Comparison of ENCODE assay signal across 8 mouse cellular contexts in the genomic region with DNA sequence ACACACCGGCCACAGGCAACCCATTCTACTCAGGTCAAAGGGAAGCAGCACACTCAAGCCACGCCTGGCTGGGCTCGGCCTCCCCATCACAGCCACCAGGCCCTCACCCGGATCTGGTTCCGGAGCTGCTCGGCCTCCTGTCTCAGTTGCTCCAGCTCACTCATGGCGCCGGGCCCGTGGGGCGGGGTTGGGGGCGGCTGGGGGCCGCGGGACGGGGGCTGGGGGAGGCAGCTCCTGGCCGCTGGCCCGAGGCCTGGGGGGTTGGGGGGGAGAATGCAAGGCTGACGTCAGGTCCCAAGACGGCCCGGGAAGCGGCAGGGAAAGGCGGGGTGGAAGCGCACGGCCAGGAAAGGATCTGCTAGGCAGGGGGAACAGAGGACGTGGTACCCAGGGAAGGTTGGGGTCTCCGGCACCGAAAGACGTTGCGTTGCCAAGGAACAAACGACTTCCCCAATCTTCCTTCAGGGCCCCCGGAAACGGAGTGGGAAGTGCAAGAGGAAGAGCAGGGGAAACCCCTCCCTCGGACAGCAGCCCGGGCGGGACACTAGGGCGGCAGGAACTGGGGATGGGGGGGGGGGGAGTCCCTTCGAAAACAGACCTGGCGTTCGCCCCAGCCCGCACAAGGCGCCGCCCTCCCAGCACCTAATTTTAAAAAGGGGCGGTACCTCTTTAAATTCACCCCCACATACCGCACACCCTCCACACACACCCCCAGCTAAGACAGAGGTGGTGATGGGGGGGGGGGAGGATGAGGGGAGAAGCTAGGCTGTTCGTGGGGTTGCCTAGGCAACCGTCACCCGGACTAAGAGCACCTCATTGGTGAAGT. TPM values are rescaled to one million over a fixed set of nuclear protein-coding genes. Genes with fewer than 3 reads are reported as not detected.
DNase-seq lines count a peak whose midpoint lies in the region; ATAC-seq and TF ChIP-seq lines count a peak whose summit lies in the region.

No protein-coding gene starts in this region.

- H3K27ac ChIP-seq in cortical plate, adult 2 months (ENCODE audit: insufficient read depth, low read length): peak overlapping the region; percentile 89
- peak overlapping the region; percentile 88 for H3K27ac ChIP-seq in intestine, embryonic 14.5 days (ENCODE audit: low read depth)
- H3K27ac ChIP-seq in limb, embryonic 10.5 days: peak overlapping the region; percentile 97
- H3K27ac ChIP-seq in midbrain, embryonic 12.5 days (replicated peaks): peak overlapping the region; percentile 99
- H3K27ac ChIP-seq in spleen, adult 2 months (ENCODE audit: insufficient read depth, low read length): peak overlapping the region; percentile 96

- peaks cover 43% of the 10 kb centered on the region for H3K36me3 ChIP-seq in intestine, embryonic 14.5 days (ENCODE audit: control insufficient read depth, insufficient read depth, low read length)
- peaks cover 48% of the 10 kb centered on the region for H3K36me3 ChIP-seq in limb, embryonic 10.5 days
- H3K36me3 ChIP-seq in midbrain, embryonic 12.5 days: peaks cover 42% of the 10 kb centered on the region
- peaks cover 38% of the 10 kb centered on the region for H3K36me3 ChIP-seq in spleen, adult 2 months (ENCODE audit: control insufficient read depth, insufficient read depth, low read length)

- TF ChIP-seq CTCF in cortical plate, adult 2 months (IDR thresholded peaks at IDR 0.05; ENCODE audit: extremely low read depth, insufficient read depth, low read length): no peak
- no peak for TF ChIP-seq CTCF in spleen, adult 2 months (IDR thresholded peaks at IDR 0.05; ENCODE audit: extremely low read depth, insufficient read depth, insufficient read length, insufficient replicate concordance)

- WGBS in intestine, embryonic 14.5 days: 2% methylated on average over 41 of the region's 46 CpGs
- 2% methylated on average over 40 of the region's 46 CpGs for WGBS in limb, embryonic 10.5 days
- WGBS in midbrain, embryonic 12.5 days: 0% methylated on average over 46 of the region's 46 CpGs
- 5% methylated on average over 45 of the region's 46 CpGs for WGBS in spleen, adult 2 months

- peak overlapping the region; percentile 83 for H3K4me2 ChIP-seq in intestine, embryonic 14.5 days (ENCODE audit: low read length)
- peak overlapping the region; percentile 89 for H3K4me2 ChIP-seq in midbrain, embryonic 12.5 days (replicated peaks)

- peak overlapping the region; percentile 82 for H3K9ac ChIP-seq in intestine, embryonic 14.5 days (ENCODE audit: low read length)
- H3K9ac ChIP-seq in midbrain, embryonic 12.5 days (replicated peaks): peak overlapping the region; percentile 97

- intact Hi-C loops in gastrocnemius, postnatal 14 days (cut with DNase I; ENCODE audit: low total_unique reads): no loop called here

- ATAC-seq in frontal cortex, adult (ENCODE audit: low TSS enrichment): peak; percentile 13
- ATAC-seq in intestine, embryonic 14.5 days (replicated peaks; ENCODE audit: low FRiP score, low TSS enrichment, low read depth): peak; percentile 25
- ATAC-seq in midbrain, embryonic 12.5 days (ENCODE audit: low FRiP score, low read depth): peak; percentile 59

- H3K27me3 ChIP-seq in intestine, embryonic 14.5 days (replicated peaks; ENCODE audit: control insufficient read depth, insufficient read depth, low read length): no peaks in the 10 kb centered on the region
- no peaks in the 10 kb centered on the region for H3K27me3 ChIP-seq in limb, embryonic 10.5 days (ENCODE audit: low read depth, poor library complexity, severe bottlenecking)
- H3K27me3 ChIP-seq in midbrain, embryonic 12.5 days: no peaks in the 10 kb centered on the region
- H3K27me3 ChIP-seq in spleen, adult 2 months (ENCODE audit: control insufficient read depth, insufficient read depth, low read length): no peaks in the 10 kb centered on the region

- peaks cover 2% of the 10 kb centered on the region; the same call in 1 of the 2 replicates for H3K4me1 ChIP-seq in cortical plate, adult 2 months (ENCODE audit: control insufficient read depth, insufficient read depth, low read length)
- peaks cover 9% of the 10 kb centered on the region; the same call in 1 of the 2 replicates for H3K4me1 ChIP-seq in intestine, embryonic 14.5 days (replicated peaks; ENCODE audit: control insufficient read depth, insufficient read depth, low read length)
- H3K4me1 ChIP-seq in limb, embryonic 10.5 days: peaks cover 48% of the 10 kb centered on the region
- peaks cover 46% of the 10 kb centered on the region for H3K4me1 ChIP-seq in midbrain, embryonic 12.5 days
- H3K4me1 ChIP-seq in spleen, adult 2 months (ENCODE audit: control insufficient read depth, insufficient read depth, insufficient read length): peaks cover 7% of the 10 kb centered on the region; the same call in 1 of the 2 replicates

- no peak for TF ChIP-seq POLR2A in cortical plate, adult 2 months (IDR thresholded peaks at IDR 0.05; ENCODE audit: extremely low read depth, insufficient read depth, low read length)
- no peak; the same call in 1 of the 2 replicates for TF ChIP-seq POLR2A in spleen, adult 2 months (IDR thresholded peaks at IDR 0.05; ENCODE audit: low read depth, low read length)

- peak overlapping the region; percentile 93 for H3K4me3 ChIP-seq in cortical plate, adult 2 months (ENCODE audit: insufficient read depth, low read length)
- H3K4me3 ChIP-seq in intestine, embryonic 14.5 days (ENCODE audit: low read depth, low read length): peak overlapping the region; percentile 84
- H3K4me3 ChIP-seq in limb, embryonic 10.5 days: peak overlapping the region; percentile 77
- H3K4me3 ChIP-seq in midbrain, embryonic 12.5 days: peak overlapping the region; percentile 93
- H3K4me3 ChIP-seq in spleen, adult 2 months (ENCODE audit: extremely low read depth, insufficient read depth, insufficient read length): peak overlapping the region; percentile 86

- DNase-seq in frontal cortex, postnatal 25 days (ENCODE audit: low spot score in 2 of 2): no peak
- DNase-seq in gastrocnemius, postnatal 14 days: peak; percentile 86
- DNase-seq in intestine, embryonic 14.5 days (ENCODE audit: low spot score): peak; percentile 84
- peak; percentile 65 for DNase-seq in limb, embryonic 10.5 days (ENCODE audit: low spot score)
- DNase-seq in spleen, adult 2 months (ENCODE audit: low read depth in 1 of 2, low spot score in 2 of 2): peak; percentile 69 to 71

- no peaks in the 10 kb centered on the region for H3K9me3 ChIP-seq in intestine, embryonic 14.5 days (ENCODE audit: control insufficient read depth, low read length)
- no peaks in the 10 kb centered on the region for H3K9me3 ChIP-seq in limb, embryonic 10.5 days (replicated peaks)
- H3K9me3 ChIP-seq in midbrain, embryonic 12.5 days: no peaks in the 10 kb centered on the region

RNA-seq across cellular contexts. Expression of a gene that starts 2.2 kb away (rescaled TPM):
- not detected in 2 replicates for polyA plus RNA-seq in cortical plate, adult 2 months (2012; rRNA removed)
- total RNA-seq in gastrocnemius, postnatal 14 days (2021): not detected
- 0.71 and 0.80 TPM in 2 replicates for polyA plus RNA-seq in intestine, embryonic 14.5 days (2014; fragmentation: Nextera tagmentation; extraction: Ambion mirVana)
- 1.5 and 2.4 TPM in 2 replicates for polyA plus RNA-seq in limb, embryonic 10.5 days (2016; fragmentation: Nextera tagmentation; extraction: Ambion mirVana)
- polyA plus RNA-seq in midbrain, embryonic 12.5 days (2016; fragmentation: Nextera tagmentation; extraction: Ambion mirVana): 0.34 TPM in 1 of 2 replicates, not detected in the other
- not detected in 2 replicates for polyA plus RNA-seq in spleen, adult 2 months (2012; rRNA removed)

RNA-seq across cellular contexts. Expression of a gene that starts 2.5 kb away (rescaled TPM):
- polyA plus RNA-seq in cortical plate, adult 2 months (2012; rRNA removed): 653 and 687 TPM in 2 replicates
- 100 to 1,000 TPM; 194 to 231 TPM for total RNA-seq in gastrocnemius, postnatal 14 days (2021)
- 390 and 430 TPM in 2 replicates for polyA plus RNA-seq in intestine, embryonic 14.5 days (2014; fragmentation: Nextera tagmentation; extraction: Ambion mirVana)
- 257 and 295 TPM in 2 replicates for polyA plus RNA-seq in limb, embryonic 10.5 days (2016; fragmentation: Nextera tagmentation; extraction: Ambion mirVana)
- 464 and 467 TPM in 2 replicates for polyA plus RNA-seq in midbrain, embryonic 12.5 days (2016; fragmentation: Nextera tagmentation; extraction: Ambion mirVana)
- polyA plus RNA-seq in spleen, adult 2 months (2012; rRNA removed): 762 and 932 TPM in 2 replicates

RNA-seq across cellular contexts. Expression of a gene that starts 12.5 kb away (rescaled TPM):
- 41.0 and 50.2 TPM in 2 replicates for polyA plus RNA-seq in cortical plate, adult 2 months (2012; rRNA removed)
- total RNA-seq in gastrocnemius, postnatal 14 days (2021): 10 to 100 TPM; 13.4 to 18.5 TPM
- 12.1 and 13.5 TPM in 2 replicates for polyA plus RNA-seq in intestine, embryonic 14.5 days (2014; fragmentation: Nextera tagmentation; extraction: Ambion mirVana)
- 13.5 and 14.6 TPM in 2 replicates for polyA plus RNA-seq in limb, embryonic 10.5 days (2016; fragmentation: Nextera tagmentation; extraction: Ambion mirVana)
- 20.5 and 21.1 TPM in 2 replicates for polyA plus RNA-seq in midbrain, embryonic 12.5 days (2016; fragmentation: Nextera tagmentation; extraction: Ambion mirVana)
- 40.3 and 49.8 TPM in 2 replicates for polyA plus RNA-seq in spleen, adult 2 months (2012; rRNA removed)

RNA-seq across cellular contexts. Expression of a gene that starts 22.5 kb away (rescaled TPM):
- 179 and 199 TPM in 2 replicates for polyA plus RNA-seq in cortical plate, adult 2 months (2012; rRNA removed)
- total RNA-seq in gastrocnemius, postnatal 14 days (2021): not detected
- 3.5 and 6.7 TPM in 2 replicates for polyA plus RNA-seq in intestine, embryonic 14.5 days (2014; fragmentation: Nextera tagmentation; extraction: Ambion mirVana)
- polyA plus RNA-seq in limb, embryonic 10.5 days (2016; fragmentation: Nextera tagmentation; extraction: Ambion mirVana): not detected in 2 replicates
- 89.4 and 93.1 TPM in 2 replicates for polyA plus RNA-seq in midbrain, embryonic 12.5 days (2016; fragmentation: Nextera tagmentation; extraction: Ambion mirVana)
- polyA plus RNA-seq in spleen, adult 2 months (2012; rRNA removed): not detected in 2 replicates

RNA-seq across cellular contexts. Expression of a gene that starts 28.5 kb away (rescaled TPM):
- 46.4 and 48.5 TPM in 2 replicates for polyA plus RNA-seq in cortical plate, adult 2 months (2012; rRNA removed)
- 10 to 100 TPM; 15.9 to 16.1 TPM for total RNA-seq in gastrocnemius, postnatal 14 days (2021)
- polyA plus RNA-seq in intestine, embryonic 14.5 days (2014; fragmentation: Nextera tagmentation; extraction: Ambion mirVana): 58.8 and 65.1 TPM in 2 replicates
- 53.2 and 63.4 TPM in 2 replicates for polyA plus RNA-seq in limb, embryonic 10.5 days (2016; fragmentation: Nextera tagmentation; extraction: Ambion mirVana)
- 58.0 and 58.1 TPM in 2 replicates for polyA plus RNA-seq in midbrain, embryonic 12.5 days (2016; fragmentation: Nextera tagmentation; extraction: Ambion mirVana)
- 26.6 and 40.1 TPM in 2 replicates for polyA plus RNA-seq in spleen, adult 2 months (2012; rRNA removed)

Comparison
In these comparisons a context has a peak if more than half of its experiments do, and no peak if none do; other contexts are left out.
1. DNase-seq: peak in gastrocnemius, postnatal 14 days (single experiment), intestine, embryonic 14.5 days (single experiment), limb, embryonic 10.5 days (single experiment) and spleen, adult 2 months (2 of 2); none in frontal cortex, postnatal 25 days (0 of 2).
2. Peak in every context shown above with its lines, with median percentiles within 50 percentile points of each other: ATAC-seq, H3K27ac ChIP-seq and H3K4me3 ChIP-seq.